Mouse (Mus musculus): ENCODE measurements around the gene Notch1.
A peak's percentile ranks its signal among the peaks of the same experiment; 100 is the strongest.

- TF ChIP-seq CTCF (IDR thresholded peaks at IDR 0.05) = peak; percentile 38; the same call in 1 of the 2 replicates
- TF ChIP-seq EP300 (IDR thresholded peaks at IDR 0.05) = no peak
Measured at GRCm38 (mm10) chr2:26445666-26446445, 70.6 kb downstream of the Notch1 start.

Measured in lung, postnatal 0 days (tissue).